Mouse (Mus musculus) thymus, postnatal 36 days (tissue): ENCODE results near the gene Shroom1.

Experiments used
- DNase-seq, 2 experiments: peaks; one replicate each; pipeline ENCODE4 v3.0.0; 2022; ENCODE audit warnings: mixed read lengths in 2 of 2

Shroom1 gene

DNA sequence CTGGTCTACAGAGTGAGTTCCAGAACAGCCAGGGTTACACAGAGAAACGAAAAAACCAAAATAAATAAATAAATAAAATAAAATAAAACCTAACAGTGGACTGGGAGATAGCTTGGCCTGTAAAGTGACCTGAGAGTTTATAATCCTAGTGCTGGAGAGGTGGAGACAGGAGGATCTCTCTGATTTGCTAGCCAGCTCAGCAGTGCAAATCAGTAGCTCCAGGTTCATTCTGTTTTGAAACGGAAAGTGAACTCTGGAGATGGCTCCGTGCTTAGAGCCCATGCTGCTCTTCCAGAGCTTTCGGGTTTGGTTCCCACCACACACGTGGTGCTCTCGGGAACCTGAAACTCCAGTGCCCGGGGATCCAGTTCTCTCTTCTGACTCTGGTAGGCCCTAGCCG is 9.0 kb upstream of the Shroom1 start:
- DNase-seq = no peak

- DNase-seq = no peak
Observed at GRCm38 (mm10) chr11:53448529-53448928, 8.5 kb upstream of the Shroom1 start.

DNA sequence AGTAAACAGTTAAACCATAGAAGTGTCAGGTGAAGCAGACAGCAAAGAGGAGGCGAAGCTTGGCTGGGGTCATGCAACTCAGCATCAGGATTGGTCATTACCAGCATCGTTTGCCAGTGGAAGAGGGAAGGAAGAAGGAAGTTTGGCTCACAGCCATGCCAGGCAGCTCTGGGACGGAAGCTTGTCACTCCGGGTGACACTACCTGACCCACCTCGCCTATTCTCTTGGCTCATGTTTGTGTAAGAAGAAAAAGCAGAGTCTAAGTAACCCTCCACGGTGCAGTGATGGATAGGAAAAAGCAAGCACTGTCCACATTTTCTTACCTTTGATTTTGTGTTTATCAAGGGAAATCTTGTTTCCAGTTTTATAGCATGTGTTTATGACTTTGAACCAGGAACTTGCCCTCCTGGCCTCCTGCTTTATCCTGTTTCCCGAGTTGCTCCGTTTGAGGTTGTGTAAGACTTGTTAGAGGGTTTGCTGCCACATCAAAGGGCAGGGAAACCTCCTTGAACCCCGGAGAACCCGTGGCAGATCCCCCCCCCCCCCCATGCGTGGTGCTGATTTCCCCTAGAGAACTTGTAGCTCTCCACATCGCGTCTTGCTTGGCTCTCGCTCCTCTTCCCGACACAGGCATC is 6.8 kb upstream of the Shroom1 start:
- DNase-seq = peak; percentile 19 to 39

DNA sequence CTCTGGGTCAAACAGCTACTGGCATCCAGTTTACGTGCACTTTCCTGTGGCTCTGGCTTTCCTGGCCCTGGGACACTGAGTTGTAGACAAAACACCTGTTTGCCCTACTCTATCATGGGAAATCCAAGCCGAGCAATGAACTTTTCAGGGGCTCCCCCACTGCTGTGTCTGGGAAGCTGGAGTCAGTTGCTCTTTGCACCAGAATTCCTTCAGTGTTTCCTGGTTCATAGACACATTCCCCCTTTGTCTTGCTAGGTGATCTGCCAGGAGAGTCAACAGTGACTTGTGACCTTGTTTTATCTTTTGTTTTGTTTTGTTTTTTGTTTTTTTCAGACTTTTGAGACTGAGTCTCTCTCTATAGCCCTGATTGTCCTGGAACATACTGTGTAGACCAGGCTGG is 5.6 kb upstream of the Shroom1 start:
- no peak for DNase-seq

DNA sequence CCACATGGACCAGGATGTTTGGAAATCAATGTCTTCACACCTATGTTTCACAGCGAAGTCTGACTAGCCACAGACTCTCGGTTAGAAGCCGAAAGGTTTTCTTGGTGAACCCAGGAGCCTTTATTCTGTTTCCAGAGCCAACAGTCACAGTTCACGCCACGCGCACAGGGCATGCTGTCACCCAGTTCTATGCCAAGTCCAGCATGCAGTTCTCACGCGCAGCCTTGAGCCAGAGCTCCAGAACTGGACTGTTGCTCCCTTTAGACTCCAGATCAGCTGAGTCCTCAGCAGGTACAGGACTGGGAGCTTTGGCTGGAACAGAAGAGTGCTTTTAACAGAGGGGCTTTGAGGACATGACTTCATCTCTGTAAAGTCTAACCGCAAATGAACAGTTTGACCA is 4.6 kb upstream of the Shroom1 start:
- DNase-seq = no peak

- DNase-seq = no peak
Observed at GRCm38 (mm10) chr11:53453031-53453430, 4.0 kb upstream of the Shroom1 start.

- no peak for DNase-seq
Observed at GRCm38 (mm10) chr11:53457372-53457954, 458 bp downstream of the Shroom1 start.

DNA sequence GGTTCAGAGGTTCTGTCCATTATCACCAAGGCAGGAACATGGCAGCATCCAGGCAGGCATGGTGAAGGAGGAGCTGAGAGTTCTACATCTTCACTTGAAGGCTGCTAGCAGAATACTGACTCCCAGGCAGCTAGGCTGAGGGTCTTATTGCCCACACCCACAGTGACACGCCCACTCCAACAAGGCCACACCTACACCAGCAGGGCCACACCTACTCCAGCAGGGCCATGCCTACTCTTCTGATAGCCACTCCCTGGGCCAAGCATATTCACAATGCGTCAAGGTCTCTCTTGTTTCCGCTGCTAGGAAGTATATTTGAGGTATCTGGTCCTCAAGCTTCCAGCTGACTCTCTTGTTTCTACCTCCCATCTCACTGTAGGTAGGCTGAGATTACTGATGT is 2.0 kb downstream of the Shroom1 start:
- no peak for DNase-seq

DNA sequence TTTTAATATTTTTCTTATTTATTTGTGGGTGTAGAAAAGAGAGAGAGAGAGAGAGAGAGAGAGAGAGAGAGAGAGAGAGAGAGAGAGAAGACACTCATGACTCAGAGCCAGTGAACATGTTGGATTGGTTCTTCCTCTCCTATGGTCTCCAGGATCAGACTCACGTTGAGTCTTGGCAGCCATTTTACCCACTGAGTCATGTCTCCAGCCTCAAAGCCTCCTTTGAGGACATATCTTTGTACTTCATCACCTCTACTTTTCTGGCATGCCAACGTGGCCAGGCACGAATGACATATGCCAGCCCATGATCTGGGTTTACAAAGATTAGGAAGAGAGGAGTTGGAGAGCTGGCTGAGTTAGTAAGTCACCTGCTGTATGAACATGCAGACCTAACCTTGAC is 3.2 kb downstream of the Shroom1 start:
- DNase-seq = no peak

DNA sequence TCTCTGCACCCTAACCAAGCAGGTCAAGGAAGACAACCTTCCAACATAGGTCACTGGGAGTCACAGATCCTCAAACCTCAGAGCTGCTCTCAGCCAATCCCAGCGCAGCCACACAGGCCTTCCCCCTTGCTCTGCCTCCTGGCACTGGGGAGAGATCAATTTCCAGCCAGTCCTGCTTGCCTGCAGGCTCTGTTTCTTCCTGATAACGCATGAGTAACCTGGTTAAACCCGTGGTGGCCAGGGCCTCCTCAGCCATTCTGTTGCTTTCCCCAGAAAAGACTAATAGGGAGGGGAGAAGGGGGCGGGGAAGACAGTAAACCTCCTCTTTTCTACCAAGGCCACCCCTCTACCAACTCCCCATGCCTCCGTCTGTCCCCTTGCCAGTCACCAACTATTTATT is 4.7 kb downstream of the Shroom1 start:
- no peak for DNase-seq

DNA sequence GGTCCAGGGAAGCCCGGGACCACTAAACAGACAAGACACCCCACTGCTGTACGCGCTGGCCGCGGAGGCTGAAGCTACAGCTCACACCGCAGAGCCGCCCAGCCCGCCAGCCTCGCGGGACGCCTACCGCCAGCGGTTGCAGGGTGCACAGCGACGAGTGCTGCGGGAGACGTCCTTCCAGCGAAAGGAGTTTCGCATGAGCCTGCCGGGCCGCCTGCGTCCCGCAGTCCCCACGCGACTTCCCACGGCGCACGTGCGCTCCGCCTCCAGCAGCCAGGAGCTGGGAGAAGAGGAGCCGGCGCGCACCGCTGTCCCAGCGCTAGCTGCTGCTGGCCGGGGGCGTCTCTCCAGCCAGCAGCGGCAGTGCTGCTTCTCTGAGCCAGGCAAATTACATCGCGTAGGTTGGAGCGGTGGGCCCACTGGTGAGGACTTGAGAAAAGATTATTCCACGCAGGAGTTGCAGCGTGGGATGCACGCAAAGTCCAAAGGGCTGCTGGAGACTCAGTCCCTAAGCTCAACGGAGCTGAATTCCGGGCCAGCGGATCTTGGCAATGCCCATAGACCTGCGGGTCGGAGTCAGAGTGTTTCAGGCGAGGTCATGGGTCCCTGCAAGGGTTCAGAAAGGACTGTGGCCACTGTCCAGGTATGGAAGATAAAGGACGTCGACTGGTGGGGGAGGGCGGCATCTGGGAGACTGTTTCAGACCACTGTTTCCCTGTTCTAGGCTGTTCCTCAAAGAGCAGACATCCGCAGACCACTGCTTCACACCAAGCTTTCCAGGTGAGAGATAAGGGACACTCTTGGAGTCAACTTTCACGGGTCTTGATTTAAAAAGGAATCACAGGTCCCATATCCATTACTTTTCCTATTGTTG is 6.8 kb downstream of the Shroom1 start:
- DNase-seq = no peak

DNA sequence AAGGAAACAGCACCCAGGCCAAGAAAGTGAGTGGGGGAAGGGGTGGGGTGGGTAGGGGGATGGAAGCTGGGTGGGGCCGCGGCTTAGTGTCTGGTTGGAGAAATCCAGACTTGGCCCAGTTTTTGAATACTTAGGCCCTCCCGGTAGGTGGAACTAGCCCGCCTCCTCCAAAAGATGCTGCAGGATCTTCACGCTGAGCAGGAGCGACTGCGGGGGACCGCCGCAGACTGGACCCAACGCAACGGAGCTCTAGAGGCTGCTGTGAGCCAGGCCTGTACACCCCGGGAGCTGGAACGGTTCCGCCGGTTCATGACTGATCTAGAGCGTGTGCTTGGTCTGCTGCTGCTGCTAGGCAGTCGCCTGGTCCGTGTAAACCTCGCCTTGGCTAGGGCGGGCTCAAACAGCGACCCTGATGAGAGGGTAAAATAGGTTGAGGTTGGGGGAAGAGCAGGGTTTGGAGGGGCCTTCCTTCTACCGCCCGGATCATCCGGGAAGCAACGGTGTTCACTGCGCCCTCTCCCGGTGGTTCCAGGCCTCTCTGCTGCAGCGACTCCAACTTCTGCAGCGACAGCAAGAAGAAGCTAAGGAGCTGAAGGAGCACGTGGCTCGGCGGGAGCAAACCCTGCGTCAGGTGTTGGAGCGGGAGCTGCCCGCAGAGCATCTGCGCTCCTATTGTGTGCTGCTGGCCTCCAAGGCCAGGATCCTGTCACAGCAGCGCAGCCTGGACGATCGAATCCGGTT is 9.4 kb downstream of the Shroom1 start:
- peak; percentile 50 to 54 for DNase-seq

DNA sequence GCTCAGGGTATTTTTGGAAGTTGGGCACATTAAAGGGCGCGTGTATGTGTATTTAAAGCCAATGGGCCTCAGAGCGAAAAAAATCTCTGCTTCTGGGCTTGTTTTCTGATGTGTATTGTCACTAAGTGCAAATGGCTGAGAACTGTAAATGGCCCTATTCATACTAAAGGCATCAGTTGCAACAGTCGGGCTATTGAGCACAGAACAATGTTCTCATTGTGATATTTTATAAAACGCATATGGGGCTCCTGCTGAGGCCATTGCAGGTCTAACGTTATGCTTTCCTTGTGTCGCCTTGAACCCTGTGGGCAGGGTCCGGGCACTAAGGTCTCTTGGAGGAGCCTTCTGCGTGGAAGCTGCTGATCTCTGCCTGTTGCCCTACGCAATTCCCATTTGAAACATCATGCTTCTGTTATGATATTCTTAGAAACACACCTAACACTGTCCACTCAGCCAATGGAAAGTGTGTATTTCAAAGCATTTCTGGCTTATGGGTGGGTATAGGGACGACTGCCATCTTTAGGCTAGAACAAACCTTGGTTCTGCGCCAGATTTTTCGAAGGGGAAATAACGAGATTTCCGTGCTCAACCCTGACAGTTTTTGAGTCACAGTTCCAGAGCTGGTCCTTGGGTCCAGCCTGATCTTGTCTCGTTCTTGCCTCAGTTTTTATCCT is 12.4 kb downstream of the Shroom1 start:
- no peak for DNase-seq

GRCm38 (mm10) chr11:53469968-53470695 is 13.1 kb downstream of the Shroom1 start, which contains the start of gene Gm9837:
Gene Gm9837, minus strand, starts transcription at chr11:53470479.
- peak; percentile 76 to 82 for DNase-seq

GRCm38 (mm10) chr11:53472709-53473108 is 15.7 kb downstream of the Shroom1 start:
- DNase-seq = no peak

GRCm38 (mm10) chr11:53475620-53476019 is 18.6 kb downstream of the Shroom1 start:
- DNase-seq = no peak

DNA sequence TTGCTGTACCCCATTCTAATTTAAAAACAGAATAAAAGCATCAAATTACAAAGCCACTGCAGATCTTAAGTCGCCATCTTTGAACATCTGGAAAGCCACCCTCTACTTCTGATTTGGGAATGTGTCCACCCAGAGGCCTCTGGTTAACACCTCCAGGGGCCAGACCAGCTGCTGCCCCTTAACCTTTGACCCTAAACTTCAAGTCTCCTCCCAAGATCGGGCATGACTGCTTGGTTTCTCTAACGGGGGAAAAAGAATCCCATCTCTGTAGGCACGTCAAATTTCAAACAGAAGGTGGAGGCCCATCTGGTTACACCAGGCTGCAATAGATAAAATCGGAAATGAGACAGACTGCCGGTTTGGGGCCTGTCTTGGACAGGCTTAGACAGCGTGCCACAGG is 20.8 kb downstream of the Shroom1 start:
- no peak for DNase-seq

- DNase-seq = no peak
Observed at GRCm38 (mm10) chr11:53478383-53479170, 21.6 kb downstream of the Shroom1 start.

GRCm38 (mm10) chr11:53479171-53479782 is 22.3 kb downstream of the Shroom1 start:
- no peak for DNase-seq

- DNase-seq = no peak
Observed at GRCm38 (mm10) chr11:53479783-53480301, 22.8 kb downstream of the Shroom1 start, which contains the start of the genes Gm9945 and Sowaha. Gene Gm9945, plus strand, starts transcription at chr11:53480166. Gene Sowaha, minus strand, starts transcription at chr11:53480274.
